Mouse (Mus musculus) monocyte, adult 2 months (primary cell): ENCODE data around the gene Olfr224.
"Not testable (repeated sequence)": the region's sequence is repeated elsewhere in the genome, so short reads cannot be mapped to it uniquely, and the experiment has no call there.

Experiments used
- DNase-seq, 2 experiments: peaks; one replicate each; pipeline ENCODE4 v3.0.0; 2022; ENCODE audit warnings: low spot score in 2 of 2, low read depth in 1 of 2

Olfr224 gene

DNA sequence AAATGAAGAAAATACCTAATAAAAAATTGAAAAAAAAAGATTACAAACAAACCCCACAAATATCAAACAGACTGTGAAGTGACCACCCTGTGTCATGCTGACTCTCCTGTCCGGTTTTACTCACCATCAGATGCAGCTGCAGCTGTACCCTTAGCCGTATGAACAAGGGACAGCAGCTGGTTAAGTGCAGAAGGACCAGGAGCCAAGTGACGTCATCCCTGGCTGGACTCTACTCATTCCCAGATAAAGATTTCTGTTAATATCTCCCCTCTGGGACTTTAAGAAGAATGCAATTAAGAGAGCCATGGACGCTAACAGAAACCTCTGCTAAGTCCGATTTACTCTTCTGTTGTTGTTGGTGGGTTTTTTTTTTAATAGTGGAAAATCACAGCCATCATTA is at the start of gene Olfr224:
Olfr224 (minus strand) TSS at position 149 of the 400 bp plus-strand sequence.
- no peak for DNase-seq

DNA sequence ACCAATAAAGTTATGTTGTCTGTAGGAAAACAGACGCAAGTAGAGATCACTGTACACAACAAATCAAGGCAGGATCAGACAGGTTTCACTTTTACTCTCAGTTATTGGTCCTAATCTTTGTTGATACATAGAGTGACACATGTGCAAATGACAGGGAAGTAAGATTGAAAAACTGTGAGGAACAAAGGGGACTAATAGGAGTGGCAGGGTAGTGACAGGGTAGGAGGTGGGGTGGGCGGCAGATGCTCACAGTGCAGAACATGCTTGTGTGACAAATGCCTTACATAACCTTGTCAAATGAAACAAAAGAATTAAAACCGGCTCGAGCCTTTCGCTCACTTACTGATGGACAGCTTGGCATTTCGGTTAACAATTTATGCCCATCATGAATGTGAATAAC is 48.4 kb upstream of the Olfr224 start:
- no peak for DNase-seq

DNA sequence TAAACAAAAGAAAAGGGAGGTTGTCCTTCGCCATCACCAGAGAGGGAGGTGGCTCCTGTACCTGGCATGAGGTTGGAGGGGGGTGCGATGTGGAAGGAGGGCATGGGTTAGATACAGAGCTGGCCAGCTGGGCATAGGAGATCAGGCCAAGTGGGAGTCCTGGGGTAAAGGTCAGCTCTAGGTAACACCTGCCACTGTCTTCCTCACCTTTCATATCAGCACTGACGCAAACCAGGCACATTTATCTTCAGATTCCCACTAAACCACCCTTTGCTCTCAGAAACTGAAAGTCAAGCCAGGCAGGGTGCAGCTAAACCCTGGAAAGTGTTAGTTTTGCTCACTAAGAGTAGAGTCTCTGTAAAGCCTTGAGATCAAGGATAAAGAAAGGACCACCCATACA is 48.0 kb upstream of the Olfr224 start:
- no peak for DNase-seq

DNA sequence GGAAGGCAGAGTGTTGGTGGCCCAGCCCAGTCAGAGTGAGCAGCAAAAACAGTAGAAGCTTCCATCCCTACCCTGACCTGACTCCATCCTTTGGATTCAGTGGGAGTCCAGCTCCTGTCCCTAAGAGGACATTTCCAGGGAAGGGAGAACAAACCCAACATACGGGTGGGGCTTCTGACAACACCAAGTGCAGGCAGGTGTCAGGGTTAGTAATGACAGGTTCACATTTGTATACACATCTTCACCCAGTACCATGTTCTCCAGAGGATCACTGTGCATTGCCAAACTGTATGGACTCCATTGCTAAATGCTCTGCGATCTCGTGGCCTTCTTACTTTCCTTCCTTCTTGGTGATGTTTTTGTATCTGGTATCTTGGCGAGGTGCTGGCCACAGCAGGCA is 45.6 kb upstream of the Olfr224 start, which contains the start of gene 2210407C18Rik:
2210407C18Rik (minus strand) TSS at position 101 of the 400 bp plus-strand sequence.
- no peak for DNase-seq

DNA sequence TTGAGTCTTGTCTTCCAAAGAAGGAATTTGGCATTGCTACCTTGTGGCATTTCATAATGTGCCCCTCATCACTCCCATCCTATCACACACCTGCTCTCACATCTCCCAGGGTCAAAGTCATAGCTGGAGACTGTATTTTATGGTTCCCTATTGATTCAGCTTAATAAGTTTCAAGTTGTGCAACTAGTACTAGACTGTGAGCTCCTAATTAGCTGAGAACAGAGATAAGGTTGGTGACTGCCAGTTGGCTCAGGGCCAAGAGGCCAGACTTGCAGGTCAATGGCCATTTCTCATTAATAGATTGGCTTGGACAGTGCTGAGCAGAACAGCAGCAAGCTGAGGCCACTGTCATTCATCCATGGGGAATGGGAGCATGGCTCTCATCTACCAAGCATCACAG is 44.2 kb upstream of the Olfr224 start:
- no peak for DNase-seq

DNA sequence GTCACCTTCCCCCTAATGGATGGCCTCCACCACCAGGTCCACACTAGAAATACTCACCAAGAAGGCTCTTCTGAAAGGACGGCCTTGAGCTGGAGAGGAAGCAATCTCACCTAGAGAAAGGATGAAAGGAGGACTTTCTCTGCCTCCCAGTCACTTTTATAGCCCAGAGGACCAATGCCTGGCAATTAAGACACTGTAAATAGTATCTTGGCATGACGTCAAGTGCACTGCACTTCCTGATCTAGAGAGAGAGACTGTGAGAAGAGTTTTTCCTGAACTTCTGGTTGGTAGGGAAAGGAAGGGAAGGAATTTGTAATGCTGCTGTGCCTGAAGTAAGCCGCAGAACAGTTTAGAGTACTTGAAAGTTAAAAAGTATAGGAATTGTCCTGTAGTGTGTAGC is 43.0 kb upstream of the Olfr224 start:
- DNase-seq: no peak

DNA sequence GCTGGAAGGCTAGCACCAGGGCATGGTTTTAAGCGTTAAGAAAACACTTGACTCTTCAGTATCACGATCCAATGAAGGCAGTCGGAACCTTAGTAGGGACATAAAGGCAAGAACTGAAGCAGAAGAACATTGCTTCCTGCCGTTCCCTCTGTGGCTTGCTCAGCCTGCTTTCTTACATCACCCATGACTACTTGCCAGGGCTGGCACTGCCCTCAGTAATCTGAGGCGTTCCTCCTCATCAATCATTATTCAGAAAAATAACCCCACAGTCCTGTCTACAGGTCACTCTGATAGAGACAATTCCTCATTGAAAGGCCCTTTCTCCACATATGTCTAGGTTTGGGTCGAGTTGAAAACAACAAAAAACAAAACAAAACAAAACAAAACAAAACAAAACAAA is 36.7 kb upstream of the Olfr224 start:
- no peak for DNase-seq

DNA sequence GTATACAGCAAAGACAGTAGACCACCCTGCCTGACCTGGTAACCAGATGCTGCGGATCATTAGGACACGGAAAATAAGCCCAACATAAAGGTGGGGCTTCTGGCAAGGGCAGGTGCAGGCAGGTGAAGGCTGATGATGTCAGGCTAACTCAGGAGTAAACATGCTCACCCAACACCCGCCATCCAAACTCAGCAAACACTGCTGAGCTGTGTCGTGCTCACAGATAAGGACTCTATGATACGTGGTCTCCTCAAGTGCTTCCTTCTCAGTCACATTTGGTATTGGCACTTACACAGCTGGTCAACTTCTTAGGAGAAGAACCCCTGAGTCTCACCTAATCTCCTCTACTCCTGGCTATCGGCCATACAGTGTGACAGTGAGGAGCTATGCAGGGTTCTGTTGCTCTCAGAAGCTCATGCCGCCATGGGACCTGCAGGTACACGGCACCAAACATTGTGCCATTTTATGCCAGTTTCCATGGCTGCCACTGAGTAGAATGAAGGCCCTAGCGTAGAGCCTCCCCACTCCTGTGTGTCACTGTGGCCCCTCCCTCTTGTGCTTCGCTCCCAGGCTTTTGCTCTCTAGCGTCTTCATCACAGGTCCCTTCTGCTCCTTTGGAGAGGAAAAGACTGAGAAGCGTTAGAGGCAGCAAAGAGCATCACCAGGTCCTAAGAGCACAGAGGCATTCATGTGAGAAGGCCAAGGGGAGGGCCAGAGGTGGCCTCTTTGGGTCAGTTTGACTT is 36.0 kb upstream of the Olfr224 start:
- DNase-seq: no peak

DNA sequence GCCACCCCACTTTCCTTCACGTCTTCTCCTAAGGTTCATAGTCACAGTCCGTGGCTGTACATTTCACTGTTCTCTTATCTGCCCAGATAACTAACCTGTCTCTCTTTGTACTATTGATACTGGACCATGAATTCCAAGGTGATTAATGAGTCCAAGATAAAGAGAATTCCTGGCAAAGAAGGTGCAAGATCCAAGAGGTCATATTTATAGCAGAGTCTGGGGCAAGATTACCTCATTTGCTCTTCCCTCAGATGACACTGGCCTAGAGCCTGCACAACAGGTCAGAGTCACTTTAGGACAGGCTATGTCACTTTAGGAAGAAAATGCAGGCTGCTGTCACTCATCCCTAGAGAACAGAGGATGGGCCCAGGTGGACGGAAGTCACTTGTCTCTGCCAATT is 34.9 kb upstream of the Olfr224 start:
- DNase-seq: no peak

DNA sequence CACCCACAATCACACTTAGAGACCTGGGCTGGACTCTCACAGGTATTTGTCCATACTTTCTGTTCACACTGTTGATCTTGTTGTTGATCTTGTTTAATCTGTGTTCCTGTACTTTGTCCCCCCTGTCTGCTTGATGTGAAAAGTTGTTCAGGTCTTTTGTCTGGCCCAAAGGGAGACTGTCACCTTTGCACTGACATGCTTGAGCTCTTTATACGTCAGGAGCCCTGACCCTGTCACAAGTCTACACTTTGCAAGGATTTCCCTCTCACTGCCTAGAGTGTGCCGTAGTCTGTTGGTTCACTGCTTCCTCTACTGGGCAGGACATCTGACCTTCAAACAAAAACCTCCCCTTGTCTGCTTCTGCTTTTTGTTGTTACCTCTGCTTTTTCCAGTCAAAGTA is 34.3 kb upstream of the Olfr224 start:
- no peak for DNase-seq

DNA sequence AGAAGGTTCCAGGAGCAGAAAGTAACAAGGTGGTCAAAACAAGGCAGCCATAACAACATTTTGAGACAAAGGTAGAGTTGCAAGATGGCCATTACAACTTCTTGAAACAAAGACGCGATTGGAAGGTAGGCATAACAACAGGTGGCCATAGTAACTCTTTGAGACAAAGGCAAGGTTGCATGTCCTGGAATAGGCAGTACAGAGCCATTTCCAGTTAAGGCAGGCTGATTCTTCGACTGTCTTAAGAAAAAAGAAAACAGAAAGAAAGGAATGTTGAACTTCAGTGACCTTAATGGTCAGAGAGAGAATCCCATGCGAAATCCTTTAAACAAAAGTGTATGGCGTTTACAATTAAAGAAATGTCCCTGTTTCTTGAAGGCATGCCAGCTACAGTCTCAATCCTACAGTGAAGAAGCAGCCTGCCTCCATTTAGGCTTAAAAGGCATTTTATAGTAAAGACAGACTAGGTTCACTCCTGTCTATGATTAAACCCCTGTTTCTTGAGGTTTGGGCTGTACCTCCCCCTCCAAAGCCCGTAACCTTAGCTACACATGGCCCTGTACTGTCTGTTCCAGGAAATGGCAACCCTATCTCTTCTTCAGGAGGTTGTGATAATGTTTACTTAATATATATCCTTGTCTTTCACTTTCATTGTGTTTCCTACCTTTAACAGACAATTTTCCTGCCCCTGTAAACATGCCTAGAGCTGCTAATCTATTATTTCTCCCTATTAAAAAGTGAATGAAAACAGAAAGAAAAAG is 32.6 kb upstream of the Olfr224 start:
- DNase-seq: no peak

DNA sequence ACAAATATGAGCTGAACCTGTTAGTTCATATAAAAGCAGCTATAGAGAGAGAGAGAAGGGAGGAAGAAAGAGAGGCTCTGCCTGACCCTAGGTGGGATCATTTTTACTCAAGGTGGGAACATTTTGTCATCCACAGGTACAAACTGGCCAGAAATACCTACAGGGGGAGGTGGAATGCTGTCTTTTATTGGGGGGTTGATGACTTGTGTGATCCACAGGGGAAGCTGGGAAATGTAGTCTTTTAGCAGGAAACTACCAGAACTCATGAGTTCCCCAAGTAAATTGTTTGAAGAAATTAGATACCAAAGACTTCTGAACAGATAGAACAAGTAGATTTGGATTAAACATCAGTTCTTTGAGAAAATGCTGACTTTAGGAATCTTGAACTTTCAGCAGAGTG is 31.7 kb upstream of the Olfr224 start:
- no peak for DNase-seq

DNA sequence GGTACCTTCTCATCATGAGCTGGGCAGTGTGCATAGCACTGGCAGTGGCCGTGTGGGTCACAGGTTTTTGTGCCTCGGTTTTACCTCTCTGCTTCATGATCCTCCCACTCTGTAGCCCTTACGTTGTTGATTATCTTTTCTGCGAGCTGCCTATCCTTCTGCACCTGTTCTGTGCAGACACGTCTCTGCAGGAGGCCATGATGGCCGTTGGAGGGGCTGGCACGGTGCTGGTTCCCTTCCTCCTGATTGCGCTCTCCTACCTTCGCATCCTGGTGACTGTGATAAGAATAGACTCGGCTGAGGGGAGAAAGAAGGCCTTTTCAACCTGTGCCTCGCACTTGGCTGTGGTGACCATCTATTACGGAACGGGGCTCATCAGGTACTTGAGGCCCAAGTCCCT is 27.5 kb upstream of the Olfr224 start:
- DNase-seq: no peak

DNA sequence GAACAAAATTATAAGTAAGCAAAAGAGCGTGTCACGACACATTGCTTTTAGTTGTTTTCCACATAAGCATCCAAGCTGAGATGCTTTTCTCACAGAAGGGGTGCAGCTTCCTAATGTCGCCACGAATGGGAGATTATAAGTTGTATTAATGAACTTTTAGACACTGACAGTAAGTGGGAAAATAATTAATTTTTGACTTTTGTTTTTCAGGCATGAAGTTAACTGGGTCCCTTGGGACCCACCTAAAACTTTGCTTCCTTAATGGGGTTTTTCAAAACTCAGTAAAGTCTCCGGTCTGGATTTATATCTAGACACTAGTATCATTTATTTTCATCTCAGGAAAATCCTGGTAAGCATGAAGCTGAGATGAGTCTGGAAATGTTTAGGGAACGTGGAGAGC is 24.5 kb upstream of the Olfr224 start, which contains the start of gene Olfr324:
Olfr324 (plus strand) TSS at position 301 of the 400 bp plus-strand sequence.
- no peak for DNase-seq

DNA sequence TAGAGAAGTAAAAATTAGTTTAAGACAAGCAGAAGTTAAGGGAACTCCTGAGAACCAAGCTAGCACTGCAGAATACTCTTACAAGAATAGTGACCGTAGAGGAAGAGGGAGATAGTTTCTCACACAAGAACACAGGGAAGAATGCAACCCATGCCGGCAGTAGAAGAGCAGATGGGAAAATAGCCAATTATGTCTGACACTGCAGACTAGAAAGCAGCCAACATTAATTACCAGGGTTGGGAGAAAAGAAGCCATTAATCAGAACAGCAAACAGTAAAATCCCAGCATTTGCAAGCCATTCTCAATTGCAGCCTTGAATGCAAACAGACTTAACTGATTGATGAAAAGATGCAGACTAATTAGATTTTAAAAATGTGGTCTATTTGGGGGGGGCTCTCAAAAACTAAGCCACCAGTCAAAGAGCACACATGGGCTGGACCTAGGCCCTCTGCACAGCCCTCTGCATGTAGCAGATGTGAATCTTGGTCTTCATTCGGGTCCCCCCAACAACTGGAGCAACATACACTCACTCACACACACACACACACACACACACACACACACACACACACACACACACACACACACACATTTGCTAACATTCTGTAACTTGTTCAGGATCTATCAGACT is 18.4 kb upstream of the Olfr224 start:
- no peak for DNase-seq

DNA sequence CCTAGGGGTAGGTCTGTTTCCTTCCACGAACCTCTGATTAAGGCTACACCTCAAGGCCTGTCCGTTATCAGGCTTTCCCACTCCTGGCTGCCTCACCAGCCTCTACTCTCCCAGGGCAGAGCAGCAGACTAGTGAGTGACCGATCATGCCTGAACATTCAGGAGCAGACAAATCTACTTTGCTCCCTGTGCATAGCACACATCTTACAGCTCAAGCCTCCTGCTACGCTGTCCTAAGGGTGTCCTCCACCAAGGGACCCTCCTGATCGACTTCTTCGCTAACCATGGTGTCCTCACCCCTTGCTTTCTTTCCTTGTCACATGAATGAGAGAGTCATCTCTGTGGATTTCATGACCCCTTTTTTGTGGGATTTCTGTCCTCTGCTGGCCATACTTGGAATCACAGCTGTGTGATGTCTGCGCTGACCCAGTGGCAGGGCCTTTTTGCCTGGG is 17.6 kb upstream of the Olfr224 start:
- DNase-seq: no peak

DNA sequence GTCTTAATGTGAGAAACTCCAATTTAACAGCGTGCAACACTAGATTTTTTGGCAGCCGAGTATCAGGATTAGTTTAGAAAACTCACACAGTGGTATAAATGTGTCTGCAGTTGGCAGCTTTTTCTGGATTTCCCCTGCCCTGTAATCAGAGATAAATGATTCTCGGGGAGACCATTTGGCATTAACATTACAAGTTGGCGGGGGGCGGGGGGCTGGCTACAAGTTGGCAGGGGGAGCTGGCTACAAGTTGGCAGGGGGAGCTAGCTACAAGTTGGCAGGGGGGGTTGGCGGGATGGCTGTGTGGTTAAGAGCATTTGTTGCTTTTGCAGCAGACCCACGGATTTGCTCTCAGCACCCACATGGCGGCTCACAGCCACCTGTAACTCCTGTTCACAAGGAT is 8.3 kb upstream of the Olfr224 start:
- no peak for DNase-seq

DNA sequence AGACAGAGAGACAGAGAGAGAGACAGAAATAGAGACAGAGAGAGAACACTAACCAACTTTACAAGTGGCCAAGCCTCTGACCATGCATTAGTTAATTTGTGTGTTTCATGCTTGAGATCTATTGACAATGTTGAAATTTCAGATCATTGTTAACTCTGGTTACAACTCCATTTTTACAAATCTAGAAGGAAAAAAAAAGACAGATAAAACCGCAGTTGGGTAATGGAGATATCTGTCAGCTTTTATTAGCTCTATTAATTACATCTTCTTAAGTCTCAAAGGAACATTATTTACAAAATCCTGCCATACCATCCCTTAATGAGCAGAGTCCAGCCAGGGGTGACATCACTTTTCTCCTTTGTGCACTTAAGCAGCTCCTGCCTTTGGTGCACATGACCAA is 7.1 kb upstream of the Olfr224 start, which contains the start of gene Olfr325:
Olfr325 (plus strand) TSS at position 301 of the 400 bp plus-strand sequence.
- no peak for DNase-seq

DNA sequence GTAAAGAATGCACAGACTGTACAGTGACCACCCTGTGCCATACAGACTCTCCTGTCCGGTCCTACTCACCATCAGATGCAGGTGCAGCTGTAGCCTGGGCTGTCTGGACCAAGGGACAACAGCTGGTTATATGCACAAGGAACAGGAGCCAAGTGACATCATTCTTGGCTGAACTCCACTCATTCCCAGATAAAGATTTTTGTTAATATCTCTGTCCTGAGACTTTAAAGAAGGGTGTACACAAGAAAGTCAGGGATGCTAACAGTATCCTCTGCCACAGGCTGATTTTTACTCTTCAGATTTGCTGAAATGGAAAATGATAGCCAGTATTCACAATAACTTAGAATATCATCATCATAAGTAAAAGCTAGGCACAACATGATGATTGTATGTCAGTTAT is 14.8 kb downstream of the Olfr224 start, which contains the start of gene Olfr328:
Olfr328 (minus strand) TSS at position 101 of the 400 bp plus-strand sequence.
- DNase-seq: no peak

DNA sequence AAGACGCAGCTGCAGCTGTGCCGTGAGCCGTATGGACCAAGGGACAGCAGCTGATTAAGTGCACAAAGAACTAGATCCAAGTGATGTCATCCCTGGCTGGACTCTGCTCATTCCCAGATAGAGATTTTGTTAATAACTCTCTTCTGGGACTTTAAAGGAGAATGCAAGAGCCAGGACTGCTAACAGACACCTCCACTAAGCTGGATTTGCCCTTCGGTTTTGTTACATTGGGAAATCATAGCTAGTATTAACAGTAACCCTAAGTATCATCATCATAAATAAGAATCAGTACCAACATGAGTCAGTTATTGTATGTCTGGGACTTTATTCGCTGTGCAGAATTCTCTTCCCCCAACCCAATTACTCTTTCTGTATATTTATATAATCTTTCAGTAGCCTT is 24.0 kb downstream of the Olfr224 start, which contains the start of gene Olfr329-ps:
Olfr329-ps (minus strand) TSS at position 101 of the 400 bp plus-strand sequence.
- no peak for DNase-seq

DNA sequence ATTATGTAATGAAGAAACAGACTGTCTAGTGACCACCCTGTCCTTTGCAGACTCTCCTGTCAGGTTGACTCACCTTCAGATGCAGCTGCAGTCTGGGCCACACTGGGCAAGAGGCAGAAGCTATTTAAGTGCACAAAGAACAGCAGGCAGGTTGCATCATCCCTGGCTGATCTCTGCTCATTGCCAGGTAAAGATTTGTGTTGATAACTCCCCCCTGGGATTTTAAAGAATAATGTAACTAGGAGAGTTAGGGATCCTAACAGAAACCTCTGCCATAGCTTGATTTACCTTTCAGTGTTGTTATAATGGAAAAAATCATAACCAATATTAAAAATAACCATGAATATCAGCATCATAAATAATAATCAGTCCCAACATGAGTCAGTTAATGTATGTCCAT is 35.6 kb downstream of the Olfr224 start, which contains the start of gene Olfr330:
Olfr330 (minus strand) TSS at position 101 of the 400 bp plus-strand sequence.
- DNase-seq: not testable (repeated sequence)
